Mouse (Mus musculus) A20 (cell line): ENCODE results near the gene Hpdl.
"Not testable (repeated sequence)": the region's sequence is repeated elsewhere in the genome, so short reads cannot be mapped to it uniquely, and the experiment has no call there.

Source experiments
- DNase-seq: peaks from one replicate; pipeline ENCODE4 v3.0.0-alpha.2; 2011; ENCODE audit warnings: low read depth, low spot score

Gene Hpdl

DNA sequence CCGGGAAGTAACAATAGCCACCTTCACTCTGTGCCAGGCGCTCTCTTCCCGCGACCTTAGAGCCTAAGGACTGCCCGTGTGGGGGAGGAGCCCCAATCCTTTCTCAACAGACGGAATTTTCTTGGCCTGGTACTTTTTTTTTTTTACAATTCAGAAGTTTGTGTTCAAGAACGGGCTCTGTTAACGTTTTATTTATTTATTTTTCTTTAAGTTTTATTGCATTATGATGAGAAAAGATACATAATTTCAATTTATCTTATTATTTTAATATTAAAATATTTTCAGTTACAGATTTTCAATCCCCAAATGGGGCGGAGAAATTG lies at the start of gene Hpdl:
Gene Hpdl (minus strand): TSS at position 14 of the 323 bp plus-strand sequence.
- no peak for DNase-seq

DNA sequence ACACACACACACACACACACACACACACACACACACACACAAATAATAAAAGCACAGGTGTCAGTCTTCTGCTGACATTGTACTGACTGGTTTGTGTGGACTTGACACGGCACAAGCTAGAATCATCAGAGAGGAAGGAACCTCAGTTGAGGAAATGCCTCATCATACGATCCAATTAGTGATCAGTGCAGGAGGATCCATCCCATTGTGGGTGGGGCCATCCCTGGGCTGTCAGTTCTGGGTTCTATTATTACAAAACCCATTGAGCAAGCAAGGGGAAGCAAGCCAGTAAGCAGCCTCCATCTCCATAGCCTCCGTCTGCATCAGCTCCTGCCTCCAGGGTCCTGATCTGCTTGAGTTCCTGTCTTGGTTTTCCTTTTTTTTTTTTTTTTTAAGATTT lies 48.4 kb upstream of the Hpdl start:
- no peak for DNase-seq

DNA sequence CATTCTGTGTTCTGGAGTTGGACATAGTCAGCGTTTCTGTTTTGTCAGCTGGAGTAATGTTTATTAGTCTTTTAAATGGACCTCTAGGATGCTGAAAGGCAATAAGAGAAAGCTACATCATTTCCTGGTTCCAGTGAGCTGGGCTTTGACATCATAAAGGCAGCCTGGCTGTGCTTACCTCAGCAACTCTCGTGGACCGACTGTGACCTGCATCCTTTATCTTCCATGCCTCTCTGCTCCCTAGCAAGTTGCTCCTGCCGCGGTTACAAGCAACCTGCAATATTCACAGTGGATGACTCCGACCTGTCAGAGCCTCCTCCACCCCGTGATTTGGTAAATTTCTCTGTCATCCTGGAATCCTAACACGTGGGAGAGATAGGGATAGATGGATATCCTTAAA lies 40.5 kb upstream of the Hpdl start:
- DNase-seq, result no peak

DNA sequence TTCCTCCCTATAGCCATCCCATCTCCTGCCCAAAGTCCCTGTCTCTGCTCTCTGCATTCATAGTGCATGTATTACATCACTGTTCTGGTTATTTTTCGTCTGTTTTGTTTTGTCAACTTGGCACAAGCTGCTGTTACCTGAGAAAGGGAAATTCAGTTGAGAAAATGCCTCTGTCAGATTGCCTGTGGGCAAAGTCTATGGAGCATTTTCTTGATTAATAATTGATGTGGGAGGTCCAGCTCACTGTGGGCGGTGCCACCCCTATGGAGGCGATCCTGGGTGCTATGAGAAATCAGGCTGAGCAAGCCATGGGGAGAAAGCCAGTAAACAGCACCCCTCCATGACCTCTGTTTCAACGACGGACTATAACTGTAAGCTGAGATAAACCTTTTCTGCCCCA lies 38.2 kb upstream of the Hpdl start:
- DNase-seq, result no peak

DNA sequence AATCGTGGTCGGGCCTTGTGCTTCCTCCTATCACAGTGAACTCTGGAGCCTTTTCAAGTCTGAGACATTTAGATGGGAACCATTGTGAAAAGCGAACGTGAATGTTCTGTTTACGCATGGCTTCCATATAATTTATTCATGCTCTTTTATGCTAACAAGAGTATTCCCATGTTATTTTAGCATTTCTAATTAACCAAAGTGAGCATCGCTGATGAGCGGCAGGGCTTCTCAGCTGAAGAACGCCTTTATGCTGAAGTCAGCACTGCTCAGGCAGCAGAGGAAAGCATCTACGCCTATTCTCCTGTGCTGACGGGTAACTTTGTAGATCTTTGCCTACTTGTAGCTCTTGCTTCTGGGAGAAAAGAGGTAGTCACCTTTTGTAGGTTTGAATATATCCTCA lies 35.7 kb upstream of the Hpdl start:
- DNase-seq, result no peak

DNA sequence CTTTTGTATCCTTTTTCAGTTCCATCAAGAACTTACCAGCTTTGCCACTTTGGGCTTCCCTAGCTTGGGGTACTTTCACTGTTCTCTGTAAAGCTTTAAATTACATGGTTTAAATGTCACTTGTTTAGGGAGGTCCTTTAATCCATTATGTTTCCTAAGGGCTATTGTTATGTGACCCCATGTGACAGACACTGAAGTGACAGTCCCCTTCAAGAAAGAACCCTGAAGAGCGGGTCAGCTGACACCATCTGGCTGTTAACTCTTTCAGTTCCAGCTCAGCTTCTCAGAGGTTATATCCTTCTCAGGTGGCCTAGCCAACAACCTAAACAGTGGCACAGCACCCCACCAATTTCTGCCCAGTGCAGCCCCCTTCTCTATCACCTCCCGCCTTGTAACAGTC lies 32.8 kb upstream of the Hpdl start:
- DNase-seq, result no peak

DNA sequence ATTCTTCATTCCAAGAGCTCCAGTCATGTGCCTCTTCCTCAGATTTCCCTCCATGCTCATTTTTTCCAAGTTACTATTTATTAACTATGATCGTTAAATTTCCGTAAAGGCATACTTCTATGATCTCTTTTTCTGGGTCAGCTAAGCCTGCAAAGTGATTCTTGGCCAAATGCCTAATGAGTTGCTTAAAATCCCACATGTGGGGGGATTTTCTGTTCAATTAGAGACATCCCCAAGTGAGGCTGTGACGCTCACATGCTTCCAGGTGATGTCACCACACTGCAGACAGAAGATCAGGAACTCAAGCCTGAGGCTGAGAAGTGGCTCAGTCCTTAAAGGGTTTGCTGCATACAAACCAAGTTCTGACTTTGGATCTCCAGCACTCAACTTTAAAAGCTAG lies 28.4 kb upstream of the Hpdl start:
- no peak for DNase-seq

DNA sequence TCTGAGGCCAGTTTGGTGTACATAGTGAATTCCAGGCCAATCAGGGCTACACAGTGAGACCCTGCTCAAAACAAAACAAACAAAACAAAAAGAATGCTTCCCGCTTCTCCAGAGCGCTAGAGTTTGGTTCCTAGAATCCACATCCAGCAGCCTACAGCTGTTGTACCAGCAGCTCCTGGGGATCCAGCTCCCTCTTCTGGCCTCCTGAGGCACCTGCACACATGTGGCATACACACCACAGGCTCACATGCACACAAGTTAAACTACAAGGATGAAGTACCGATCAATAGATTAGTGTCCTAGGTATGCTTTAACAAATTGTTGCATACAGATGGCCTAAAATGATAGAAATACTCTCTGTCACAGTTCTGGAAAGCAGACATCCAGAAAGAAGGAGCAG lies 22.8 kb upstream of the Hpdl start:
- no peak for DNase-seq

DNA sequence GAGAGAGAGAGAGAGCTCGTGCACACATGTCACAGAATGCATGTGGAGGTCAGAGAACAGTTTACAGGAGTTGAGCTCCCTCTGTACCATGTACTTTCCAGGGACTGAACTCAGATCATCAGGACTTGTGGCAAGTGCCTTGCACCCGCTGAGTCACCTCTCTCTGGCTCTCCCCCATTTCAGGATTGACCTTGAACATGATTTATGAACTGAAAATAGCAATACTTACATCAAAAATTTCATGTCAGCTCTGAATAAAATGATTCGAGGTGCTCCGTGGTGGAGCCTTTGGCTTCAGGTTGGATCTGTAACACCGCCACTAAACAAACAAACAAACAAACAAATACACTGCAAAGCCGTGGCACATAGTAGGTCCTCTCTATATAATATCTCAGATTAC lies 19.3 kb upstream of the Hpdl start:
- DNase-seq, result no peak

DNA sequence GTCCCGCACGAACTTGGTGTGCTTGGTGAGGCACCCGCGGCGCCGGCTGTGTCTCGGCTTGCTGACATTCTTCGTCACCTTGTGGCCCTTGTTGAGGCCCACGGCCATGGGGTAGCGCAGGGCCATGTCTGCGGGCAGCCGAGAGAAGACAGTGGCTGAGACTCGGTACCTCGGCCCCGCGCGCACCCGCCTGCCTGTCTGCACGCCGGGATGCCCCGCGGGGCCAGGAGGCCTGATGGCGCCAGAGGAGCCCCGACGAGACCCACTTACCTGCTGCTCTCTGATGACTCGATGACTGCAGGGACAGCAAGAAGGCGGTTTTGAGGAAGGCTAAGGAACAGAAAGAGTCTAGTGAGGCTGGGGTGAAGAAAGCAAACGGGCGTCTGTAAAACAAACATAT lies 18.6 kb upstream of the Hpdl start:
- not testable (repeated sequence) for DNase-seq

DNA sequence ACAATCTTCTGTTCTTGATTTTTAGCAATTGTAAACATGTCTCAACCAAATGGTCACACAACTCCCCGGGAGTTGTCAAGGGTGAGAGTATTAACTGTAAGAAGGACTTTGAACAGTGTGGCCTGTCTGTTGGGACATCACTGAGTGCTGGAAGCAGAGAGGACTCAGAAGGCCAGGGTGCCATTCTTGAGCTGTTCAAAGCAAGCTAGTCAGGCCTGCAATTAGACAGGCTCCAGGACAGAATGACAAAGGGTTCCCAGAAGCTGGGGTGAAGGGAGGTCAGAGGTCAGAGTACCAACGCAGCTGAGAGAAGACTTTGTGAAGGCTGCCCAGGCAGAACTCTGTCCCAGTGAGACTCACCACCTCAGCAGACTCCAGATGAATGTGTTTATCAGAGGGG lies 17.5 kb upstream of the Hpdl start:
- no peak for DNase-seq

DNA sequence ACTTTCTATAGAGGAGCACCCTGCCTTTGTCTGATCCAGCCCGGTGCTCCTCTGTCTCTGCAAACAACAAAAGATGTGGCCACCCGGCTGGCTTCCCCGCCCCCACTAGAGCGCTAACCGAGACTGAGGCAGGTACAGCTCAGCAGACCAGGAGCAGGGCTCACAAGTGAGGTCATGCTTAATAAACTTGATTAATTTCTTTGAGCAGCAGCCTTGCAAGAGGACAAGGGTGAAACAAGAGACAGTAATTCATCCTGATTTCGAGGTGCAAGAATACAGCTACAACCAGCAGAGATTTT lies 8.5 kb upstream of the Hpdl start:
- no peak for DNase-seq

DNA sequence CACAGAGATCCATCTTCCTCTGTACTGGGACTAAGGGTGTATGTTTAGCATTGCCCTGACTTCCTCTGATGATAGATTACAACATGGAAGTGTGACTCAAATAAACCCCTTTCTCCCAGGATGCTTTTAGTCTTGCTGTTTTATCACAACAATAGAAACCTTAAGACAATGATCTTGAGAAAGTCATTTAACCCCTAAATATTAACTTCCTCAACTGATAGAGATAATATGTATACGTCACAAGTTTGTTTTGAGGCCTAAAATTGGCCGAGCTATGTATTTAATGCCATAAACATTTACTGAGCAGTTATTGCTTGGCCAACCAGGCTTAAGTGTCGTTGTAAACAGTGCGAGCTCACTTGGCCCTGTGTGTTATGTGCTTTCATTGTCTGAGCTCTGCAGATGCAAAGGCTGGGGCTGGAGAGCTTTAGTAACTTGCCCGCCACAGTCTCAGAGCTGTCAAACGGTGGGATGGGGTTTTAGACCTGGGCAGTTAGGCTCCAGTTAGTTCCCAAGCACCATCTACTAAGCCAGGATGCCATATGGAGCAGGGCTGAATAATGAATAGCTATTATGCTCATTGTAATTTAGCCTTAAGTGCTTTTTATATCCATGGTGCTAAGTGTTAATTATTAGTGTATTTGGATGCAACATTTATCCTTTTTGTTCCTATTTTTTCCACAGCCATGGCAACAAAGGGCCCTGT lies 8.0 kb upstream of the Hpdl start:
- DNase-seq, result no peak

DNA sequence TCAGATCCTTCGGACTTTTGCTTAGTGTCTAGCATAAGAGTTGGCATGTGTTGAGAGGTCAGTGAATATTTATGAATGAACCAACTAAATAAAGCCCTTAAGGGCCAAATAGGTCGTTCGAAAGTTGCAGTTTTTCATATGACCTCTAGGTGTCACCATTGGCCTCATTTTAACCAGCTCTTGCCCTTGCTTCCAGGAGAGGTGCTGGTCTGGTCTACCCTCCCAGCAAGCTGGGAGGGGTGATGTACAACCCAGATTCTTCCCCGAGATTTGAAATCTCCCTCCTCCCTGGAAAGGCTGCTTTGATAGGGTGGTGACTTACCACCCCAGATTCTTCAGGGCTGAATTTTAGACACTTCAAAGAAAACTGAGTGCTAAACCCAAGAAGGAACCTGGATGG lies 6.3 kb upstream of the Hpdl start:
- DNase-seq, result peak; percentile 82

DNA sequence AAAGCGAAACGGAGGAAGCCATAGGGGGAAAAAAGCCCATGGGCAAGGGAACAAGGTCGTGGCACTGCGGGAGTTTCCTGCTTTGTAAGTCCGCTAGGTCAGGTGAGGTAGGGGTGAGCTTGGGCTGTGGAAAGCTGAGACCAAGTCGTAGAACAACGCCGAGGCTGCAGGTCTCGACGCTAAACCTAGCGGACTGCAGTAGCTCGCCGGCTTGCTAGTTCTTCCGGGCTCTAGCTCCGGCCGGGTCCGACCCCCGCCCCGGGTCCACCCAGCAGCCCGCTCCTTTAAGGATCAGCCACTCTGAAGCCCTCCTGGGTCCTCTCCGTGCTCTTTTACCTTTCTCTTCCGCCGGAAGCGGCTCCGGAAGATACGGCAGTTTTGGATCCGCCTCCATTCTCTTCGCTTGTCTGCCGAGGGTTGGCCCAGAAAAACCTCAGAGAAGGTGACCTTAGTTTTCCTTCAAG lies 3.1 kb upstream of the Hpdl start:
- DNase-seq, result peak; percentile 89

DNA sequence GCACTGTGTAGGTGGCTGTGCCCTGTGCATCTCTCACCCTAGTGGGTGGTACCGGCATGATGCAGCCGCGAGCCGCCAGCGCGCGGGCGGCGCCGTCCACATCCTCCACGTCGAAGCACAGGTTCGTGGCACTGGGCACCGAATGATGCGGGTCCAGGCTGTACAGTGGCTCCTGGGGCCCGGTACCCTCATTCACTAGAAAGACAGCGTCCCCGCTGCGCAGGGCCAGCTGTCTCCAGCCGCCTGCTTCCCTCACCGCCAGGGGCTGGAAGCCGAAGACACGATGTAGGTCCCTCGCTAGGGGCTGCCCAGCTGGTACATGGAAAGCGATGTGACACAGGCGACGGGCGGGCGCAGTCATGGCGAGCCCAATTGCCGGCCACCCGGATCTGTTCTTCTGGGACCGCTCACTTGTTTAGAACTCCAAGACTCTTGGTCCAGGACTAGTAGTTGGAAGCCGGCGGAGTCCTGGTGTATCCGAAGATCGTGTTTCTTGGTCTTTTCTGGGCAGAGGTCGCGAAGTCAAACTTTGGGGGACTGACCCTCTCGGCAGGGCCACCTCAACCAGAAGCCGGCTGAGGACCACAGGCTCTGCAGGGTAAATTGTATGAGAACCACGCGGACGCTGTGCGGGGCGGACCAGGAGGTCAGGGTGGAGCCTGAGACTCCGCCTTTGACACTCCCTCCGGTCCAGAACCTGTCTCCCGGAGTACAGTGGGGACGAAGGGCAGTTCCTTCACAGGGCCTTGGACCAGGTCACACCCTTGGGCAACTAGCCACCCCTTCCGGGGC lies 409 bp downstream of the Hpdl start:
- DNase-seq, result peak; percentile 80

DNA sequence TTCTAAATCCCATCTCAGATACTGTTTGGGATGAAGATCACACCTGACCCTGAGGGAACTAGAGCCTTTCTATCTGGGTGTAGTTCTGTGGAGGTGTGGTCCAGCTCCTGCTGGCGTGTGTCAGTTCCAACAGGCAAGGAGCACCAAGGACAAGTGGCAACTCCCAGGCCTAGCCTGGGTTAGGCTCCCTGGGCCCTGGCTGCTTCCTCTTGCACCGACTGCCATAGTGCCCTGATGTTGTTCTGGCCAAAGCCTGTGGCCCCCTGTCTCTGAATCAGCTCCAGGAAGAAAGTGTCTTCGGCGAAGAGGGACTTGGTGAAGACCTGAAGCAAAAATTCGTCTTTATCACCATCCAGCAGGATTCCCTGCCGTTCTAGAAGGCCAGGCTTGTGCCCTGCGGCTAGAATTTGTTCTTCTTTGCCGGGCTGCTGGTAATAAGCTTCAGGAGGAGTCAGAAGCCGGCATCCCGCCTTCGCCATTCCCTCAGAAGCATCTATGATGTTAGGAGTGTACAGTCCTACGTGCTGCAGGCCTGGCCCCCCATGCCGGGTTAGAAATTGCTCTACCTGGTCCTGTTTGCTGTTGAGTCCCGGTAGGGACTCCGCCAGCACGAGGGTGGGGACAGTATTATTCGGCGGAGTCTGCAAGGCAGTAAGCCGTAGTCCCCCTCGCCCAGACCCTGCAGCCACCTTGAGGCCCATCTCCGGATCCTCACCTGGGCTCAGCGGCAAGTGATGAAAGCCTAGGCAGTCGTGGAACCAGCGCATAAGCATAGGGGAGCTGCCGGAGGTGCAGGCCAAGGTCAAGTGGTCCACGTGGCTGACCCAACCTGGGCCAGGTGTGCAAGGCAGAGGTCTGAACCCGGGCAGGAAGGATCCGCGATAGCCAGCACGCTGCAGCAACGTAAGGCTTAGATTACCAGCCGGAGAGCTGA lies 1.3 kb downstream of the Hpdl start:
- DNase-seq, result no peak

DNA sequence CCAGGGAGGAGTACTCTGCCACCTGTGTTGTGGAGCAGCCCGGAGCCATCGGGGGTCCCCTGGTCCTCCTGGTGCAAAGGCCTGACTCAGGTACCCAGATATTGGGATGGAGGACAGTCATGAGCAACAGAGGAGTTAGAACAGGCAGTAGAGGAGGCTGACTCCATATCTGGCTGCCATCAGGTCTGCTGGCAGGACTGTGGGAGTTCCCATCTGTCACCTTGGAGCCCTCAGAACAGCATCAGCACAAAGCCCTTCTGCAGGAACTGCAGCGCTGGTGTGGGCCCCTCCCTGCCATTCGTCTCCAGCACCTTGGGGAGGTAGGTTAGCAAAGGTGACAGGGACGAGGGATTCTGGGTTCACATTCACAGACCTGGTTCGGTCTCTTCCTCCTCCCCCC lies 4.0 kb downstream of the Hpdl start:
- DNase-seq, result no peak

DNA sequence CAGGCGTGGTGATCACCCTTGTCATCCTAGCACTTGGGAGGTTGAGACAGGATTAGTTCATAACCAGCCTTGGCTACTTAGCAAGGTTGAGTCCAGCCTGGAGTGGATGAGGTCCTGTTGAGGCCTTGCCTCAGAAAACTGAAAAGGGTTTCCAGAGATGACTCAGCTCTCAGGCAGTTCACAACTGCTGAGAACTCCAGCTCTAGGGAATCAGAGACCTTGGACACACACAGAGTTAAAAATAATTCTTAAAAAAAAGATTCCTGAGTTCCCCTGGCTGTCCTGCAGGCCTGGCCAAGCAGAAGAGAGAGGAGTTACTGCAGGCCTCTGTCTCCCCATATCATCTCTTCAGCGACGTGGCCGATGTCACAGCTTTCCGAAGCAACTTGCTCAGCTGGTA lies 6.2 kb downstream of the Hpdl start:
- DNase-seq, result no peak

DNA sequence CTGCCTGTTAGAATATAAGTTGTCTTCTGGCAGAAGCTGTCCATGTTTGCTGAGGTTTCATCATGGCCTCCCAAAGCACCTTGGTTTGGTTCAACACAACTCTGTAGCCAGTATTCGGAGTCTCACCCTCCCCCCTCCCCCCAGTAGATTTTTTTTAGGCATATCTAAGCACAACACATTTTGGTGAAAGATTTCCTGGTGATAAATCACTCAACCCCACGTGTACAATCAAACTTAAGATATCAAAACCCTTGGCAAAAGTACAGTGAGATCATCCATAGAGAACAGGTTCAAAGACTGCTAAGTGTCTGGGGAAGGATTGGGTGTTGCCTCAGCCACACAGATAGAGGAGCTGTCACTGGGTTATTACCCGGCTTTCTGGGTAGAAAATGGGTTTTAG lies 10.5 kb downstream of the Hpdl start:
- DNase-seq, result no peak

DNA sequence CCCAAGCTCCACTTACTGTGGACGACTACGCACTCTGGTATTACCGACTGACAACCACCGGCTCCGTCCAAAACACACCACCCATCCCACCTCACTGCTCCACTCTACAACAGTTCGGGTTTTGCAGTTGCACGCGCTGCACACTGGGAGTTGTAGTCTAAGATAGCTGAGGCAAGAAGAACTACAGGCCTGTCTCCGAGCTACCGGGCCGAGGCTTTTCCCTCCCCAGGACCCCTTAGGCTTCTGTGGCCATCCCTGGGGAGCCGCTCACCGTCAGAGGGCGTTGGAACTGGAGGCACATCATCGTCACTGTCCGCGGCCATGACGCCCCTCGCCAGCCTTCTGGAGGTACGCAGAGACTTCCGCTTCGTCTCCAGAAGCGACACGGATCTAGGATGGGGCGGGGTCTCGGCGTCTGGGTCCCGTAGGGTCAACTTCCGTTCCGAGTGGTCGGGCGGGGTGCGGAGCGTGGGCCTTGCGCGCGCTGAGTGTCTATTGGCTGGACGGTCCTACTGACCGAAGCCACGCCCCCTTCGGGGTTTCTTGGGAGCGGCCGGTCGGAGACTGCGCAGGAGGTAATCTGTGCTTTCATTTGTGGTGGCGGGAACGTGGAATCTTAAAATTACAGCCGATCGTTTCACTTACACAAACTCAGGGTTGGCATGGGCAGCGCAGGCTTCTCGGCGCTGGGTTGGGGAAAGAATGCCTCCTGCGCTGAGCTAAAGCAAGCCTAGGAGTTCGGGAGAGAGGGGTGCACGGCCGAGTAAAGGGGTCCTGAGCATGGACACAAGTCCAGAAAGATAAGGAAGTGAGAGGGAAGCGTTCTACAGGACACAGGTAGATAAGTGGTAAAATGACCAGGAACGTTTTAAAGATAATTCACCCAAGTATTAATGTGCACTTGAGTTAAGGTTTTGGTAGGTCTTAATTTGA lies 14.0 kb downstream of the Hpdl start, which contains the start of the genes Toe1 and Mutyh:
Gene Toe1 (minus strand): TSS at position 444 of the 933 bp plus-strand sequence.
Gene Mutyh (plus strand): TSS at position 527 of the 933 bp plus-strand sequence.
- peak; percentile 99 for DNase-seq
